Mouse (Mus musculus) liver, postnatal 0 days (tissue): ENCODE results near the gene Dab1. TPM values are rescaled to one million over a fixed set of nuclear protein-coding genes. Genes with fewer than 3 reads are reported as not detected.
A peak's percentile ranks its signal among the peaks of the same experiment; 100 is the strongest.

ENCODE experiments used
- ATAC-seq: fragments of 200-750 bp; cut with Nextera tagmentation; 2 replicates; pipeline ENCODE4 v1.8.0; 2017; ENCODE audit warnings: mild to moderate bottlenecking, moderate library complexity
- DNase-seq: peaks from one replicate; pipeline ENCODE4 v3.0.0-alpha.2; 2016
- H3K27ac ChIP-seq: fragments of 300-500 bp; sonication (generic); 2 replicates; pipeline ENCODE4 v1.5.1; 2014; ENCODE audit warnings: antibody characterized with exemption, moderate library complexity, mild to moderate bottlenecking, low read depth
- H3K27me3 ChIP-seq: fragments of 300-500 bp; sonication (generic); 2 replicates; pipeline ENCODE4 v1.6.1; 2014; ENCODE audit warnings: low read length, control low read depth, mixed read lengths; ENCODE audit not compliant: insufficient read depth
- H3K36me3 ChIP-seq: fragments of 300-500 bp; sonication (generic); replicated peaks from 2 replicates; pipeline ENCODE4 v1.6.1; 2014; ENCODE audit warnings: mild to moderate bottlenecking, control low read depth, low read length, moderate library complexity, mixed read lengths; ENCODE audit not compliant: insufficient read depth
- H3K4me1 ChIP-seq: fragments of 300-500 bp; sonication (generic); 2 replicates; pipeline ENCODE4 v1.6.1; 2014; ENCODE audit warnings: antibody characterized with exemption, mild to moderate bottlenecking, control low read depth; ENCODE audit not compliant: insufficient read depth
- H3K4me2 ChIP-seq: fragments of 300-500 bp; sonication (generic); 2 replicates; pipeline ENCODE4 v1.6.1; 2014; ENCODE audit warnings: low read depth, mild to moderate bottlenecking, low read length, moderate library complexity, mixed read lengths
- H3K4me3 ChIP-seq: fragments of 300-500 bp; sonication (generic); 2 replicates; pipeline ENCODE4 v1.5.1; 2014; ENCODE audit warnings: low read depth, low read length
- H3K9ac ChIP-seq: fragments of 300-500 bp; sonication (generic); replicated peaks from 2 replicates; pipeline ENCODE4 v1.6.1; 2014; ENCODE audit warnings: mild to moderate bottlenecking, moderate library complexity
- H3K9me3 ChIP-seq: fragments of 300-500 bp; sonication (generic); 2 replicates; pipeline ENCODE4 v1.6.1; 2016; ENCODE audit warnings: mild to moderate bottlenecking, control low read depth, low read length, mixed read lengths
- CTCF ChIP-seq: sonication (generic); IDR thresholded peaks from 2 replicates; pipeline ENCODE4 v1.5.1; 2016; ENCODE audit warnings: antibody characterized with exemption, low read depth
- EP300 ChIP-seq: IDR thresholded peaks from 2 replicates; pipeline ENCODE4 v1.6.1; 2016; ENCODE audit warnings: antibody characterized with exemption, low read depth, mild to moderate bottlenecking
- WGBS: fragments of 180-500 bp; shearing (Covaris S2); extraction: QIAGEN DNeasy Blood & Tissue Kit; methylation state at CpG from one replicate; pipeline ENCODE4 v1.1.7; 2014; ENCODE audit not compliant: insufficient replicate concordance; 5-methylcytosine and 5-hydroxymethylcytosine counted together
- polyA plus RNA-seq: library from polyadenylated mRNA; unstranded; fragments of >200 nt; fragmentation: Nextera tagmentation; extraction: Ambion mirVana; gene quantifications from 2 replicates; pipeline ENCODE4 v1.2.1, GENCODE M21; 2015

Dab1 gene
- polyA plus RNA-seq, 1 experiment from 2014 or later = 1.1 TPM

- H3K27ac ChIP-seq = peak overlapping the region; percentile 77
- 43% methylated on average over 4 of the region's 4 CpGs for WGBS
These were observed 910.9 kb downstream of the Dab1 start for GRCm38 (mm10) chr4:104529905-104530646.

GRCm38 (mm10) chr4:104532846-104533245 lies 913.7 kb downstream of the Dab1 start:
- Histone ChIP-seq H3K9ac (no peak overlapping the region), H3K4me2 (no peak overlapping the region), H3K27ac (no peak overlapping the region), H3K27me3 (no peaks in the 10 kb centered on the region), H3K4me1 (peaks cover 10% of the 10 kb centered on the region; the same call in 1 of the 2 replicates), H3K4me3 (no peak overlapping the region), H3K36me3 (no peaks in the 10 kb centered on the region), H3K9me3 (no peaks in the 10 kb centered on the region)
- ATAC-seq (no peak), DNase-seq (no peak)
- no peak for TF ChIP-seq EP300
- TF ChIP-seq CTCF = no peak
- 88% methylated on average over 4 of the region's 4 CpGs for WGBS

More at GRCm38 (mm10) chr4:104529905-104530646, 910.9 kb downstream of the Dab1 start:
- Histone ChIP-seq H3K4me3 (no peak overlapping the region), H3K4me1 (peaks cover 10% of the 10 kb centered on the region; the same call in 1 of the 2 replicates), H3K4me2 (no peak overlapping the region), H3K9ac (no peak overlapping the region), H3K9me3 (no peaks in the 10 kb centered on the region), H3K36me3 (no peaks in the 10 kb centered on the region), H3K27me3 (no peaks in the 10 kb centered on the region)
- ATAC-seq = peak; percentile 82
- DNase-seq = no peak
- TF ChIP-seq EP300 (no peak), CTCF (no peak)

GRCm38 (mm10) chr4:104538420-104538819 lies 919.3 kb downstream of the Dab1 start:
- no peak for DNase-seq
- H3K4me1 ChIP-seq = no peaks in the 10 kb centered on the region
- no peak overlapping the region for H3K27ac ChIP-seq
- no peaks in the 10 kb centered on the region for H3K27me3 ChIP-seq
- 73% methylated on average over 3 of the region's 3 CpGs for WGBS
- H3K4me2 ChIP-seq = no peak overlapping the region
- no peak overlapping the region for H3K4me3 ChIP-seq
- H3K9me3 ChIP-seq = no peaks in the 10 kb centered on the region
- no peak overlapping the region for H3K9ac ChIP-seq
- H3K36me3 ChIP-seq = no peaks in the 10 kb centered on the region
- TF ChIP-seq EP300 (no peak), CTCF (no peak)
- ATAC-seq = no peak

- Histone ChIP-seq H3K4me3 (no peak overlapping the region), H3K9ac (no peak overlapping the region), H3K27me3 (no peaks in the 10 kb centered on the region), H3K4me2 (no peak overlapping the region), H3K36me3 (no peaks in the 10 kb centered on the region), H3K4me1 (no peaks in the 10 kb centered on the region), H3K27ac (no peak overlapping the region), H3K9me3 (no peaks in the 10 kb centered on the region)
- DNase-seq (no peak), ATAC-seq (no peak)
- 64% methylated on average over 2 of the region's 2 CpGs for WGBS
- TF ChIP-seq CTCF = peak; percentile 35
- no peak for TF ChIP-seq EP300
These were observed 919.9 kb downstream of the Dab1 start for GRCm38 (mm10) chr4:104539047-104539446.

GRCm38 (mm10) chr4:104547091-104547490 lies 927.9 kb downstream of the Dab1 start:
- WGBS = 77% methylated on average over 5 of the region's 5 CpGs

GRCm38 (mm10) chr4:104548287-104548686 lies 929.1 kb downstream of the Dab1 start:
- Histone ChIP-seq H3K4me2 (no peak overlapping the region), H3K27me3 (no peaks in the 10 kb centered on the region), H3K4me3 (no peak overlapping the region), H3K9me3 (no peaks in the 10 kb centered on the region), H3K9ac (no peak overlapping the region), H3K27ac (no peak overlapping the region), H3K4me1 (no peaks in the 10 kb centered on the region), H3K36me3 (no peaks in the 10 kb centered on the region)
- DNase-seq (no peak), ATAC-seq (no peak)
- 83% methylated on average over 1 of the region's 1 CpGs for WGBS
- no peak for TF ChIP-seq EP300

More at GRCm38 (mm10) chr4:104547091-104547490, 927.9 kb downstream of the Dab1 start:
- Histone ChIP-seq H3K27ac (no peak overlapping the region), H3K9me3 (no peaks in the 10 kb centered on the region), H3K4me2 (no peak overlapping the region), H3K4me3 (no peak overlapping the region), H3K4me1 (no peaks in the 10 kb centered on the region), H3K27me3 (no peaks in the 10 kb centered on the region), H3K36me3 (no peaks in the 10 kb centered on the region), H3K9ac (no peak overlapping the region)
- DNase-seq = no peak
- no peak for ATAC-seq
- TF ChIP-seq CTCF (no peak), EP300 (no peak)
